Mouse (Mus musculus) heart, adult 2 months (tissue): Measurements from ENCODE around the gene Plb1.

Experiments used
- CTCF ChIP-seq: fragments of 200-600 bp; IDR thresholded peaks from 2 replicates; pipeline ENCODE4 v1.8.1; 2022; ENCODE audit warnings: antibody characterized with exemption, mild to moderate bottlenecking, moderate library complexity
- POLR2A ChIP-seq: fragments of 200-500 bp; IDR thresholded peaks from 2 replicates; pipeline ENCODE4 v1.6.1; 2011; ENCODE audit warnings: mild to moderate bottlenecking, low read depth, low read length, control low read depth; ENCODE audit not compliant: insufficient read depth

GRCm38 (mm10) chr5:32415554-32415953 lies 183.0 kb downstream of the Plb1 start:
- TF ChIP-seq POLR2A, result no peak
- no peak for TF ChIP-seq CTCF
